Mouse (Mus musculus): ENCODE measurements at regions not wholly inside any gene's neighbourhood (a gene's known extent, or its start where the extent isn't known, plus 50 kb on each side); places are given as distances from the start of the nearest gene placed in this dataset.

- H3K27ac ChIP-seq = no peak overlapping the region
- TF ChIP-seq CTCF (IDR thresholded peaks at IDR 0.05) = no peak
- H3K4me3 ChIP-seq = no peak overlapping the region
- intact Hi-C loops (cut with DNase I) = no loop called here
- no peak for DNase-seq
These were observed 211.5 kb upstream of the Tnp1 start for GRCm38 (mm10) chr1:73227246-73227645.

- DNase-seq = peak; percentile 22
- TF ChIP-seq CTCF (IDR thresholded peaks at IDR 0.05) = no peak
- intact Hi-C loops (cut with DNase I) = no loop called here
- Histone ChIP-seq H3K4me3 (no peak overlapping the region), H3K27ac (no peak overlapping the region)
These were observed 206.2 kb upstream of the Tnp1 start for GRCm38 (mm10) chr1:73221863-73222262.

- TF ChIP-seq CTCF (IDR thresholded peaks at IDR 0.05) = no peak
- H3K4me3 ChIP-seq = no peak overlapping the region
- DNase-seq = no peak
- H3K27ac ChIP-seq = no peak overlapping the region
- intact Hi-C loops (cut with DNase I) = no loop called here
These were observed 198.7 kb upstream of the Tnp1 start for GRCm38 (mm10) chr1:73214305-73214946.

GRCm38 (mm10) chr1:73207421-73207820, 191.7 kb upstream of the Tnp1 start:
- no peak for TF ChIP-seq CTCF (IDR thresholded peaks at IDR 0.05)
- intact Hi-C loops (cut with DNase I) = no loop called here
- Histone ChIP-seq H3K27ac (no peak overlapping the region), H3K4me3 (no peak overlapping the region)
- no peak for DNase-seq

GRCm38 (mm10) chr1:73205788-73206187, 190.1 kb upstream of the Tnp1 start:
- H3K27ac ChIP-seq = no peak overlapping the region
- DNase-seq = no peak
- intact Hi-C loops (cut with DNase I) = no loop called here
- no peak overlapping the region for H3K4me3 ChIP-seq
- no peak for TF ChIP-seq CTCF (IDR thresholded peaks at IDR 0.05)

GRCm38 (mm10) chr1:73200112-73200511, 184.4 kb upstream of the Tnp1 start:
- no peak overlapping the region for H3K4me3 ChIP-seq
- no peak for DNase-seq
- no peak for TF ChIP-seq CTCF (IDR thresholded peaks at IDR 0.05)
- intact Hi-C loops (cut with DNase I) = no loop called here
- H3K27ac ChIP-seq = peak overlapping the region; percentile 48

GRCm38 (mm10) chr1:73190832-73191231, 175.1 kb upstream of the Tnp1 start:
- TF ChIP-seq CTCF (IDR thresholded peaks at IDR 0.05) = no peak
- Histone ChIP-seq H3K27ac (no peak overlapping the region), H3K4me3 (no peak overlapping the region)
- intact Hi-C loops (cut with DNase I) = no loop called here
- DNase-seq = no peak

- no peak for TF ChIP-seq CTCF (IDR thresholded peaks at IDR 0.05)
- intact Hi-C loops (cut with DNase I) = no loop called here
- 0 out of 2 replicates have a peak overlapping the region, but pooled peaks have one; percentile 4 for H3K27ac ChIP-seq
These were observed 173.1 kb upstream of the Tnp1 start for GRCm38 (mm10) chr1:73188796-73189195.

GRCm38 (mm10) chr1:73184477-73184876, 168.8 kb upstream of the Tnp1 start:
- intact Hi-C loops (cut with DNase I) = no loop called here
- H3K27ac ChIP-seq = no peak overlapping the region
- no peak for TF ChIP-seq CTCF (IDR thresholded peaks at IDR 0.05)
- no peak overlapping the region for H3K4me3 ChIP-seq
- DNase-seq = no peak

More at GRCm38 (mm10) chr1:73188796-73189195, 173.1 kb upstream of the Tnp1 start:
- no peak for DNase-seq
- H3K4me3 ChIP-seq = no peak overlapping the region

GRCm38 (mm10) chr1:73178810-73179209, 163.1 kb upstream of the Tnp1 start:
- TF ChIP-seq CTCF (IDR thresholded peaks at IDR 0.05) = no peak
- no peak for DNase-seq
- no peak overlapping the region for H3K4me3 ChIP-seq
- no peak overlapping the region for H3K27ac ChIP-seq
- intact Hi-C loops (cut with DNase I) = no loop called here

GRCm38 (mm10) chr1:73177076-73177475, 161.4 kb upstream of the Tnp1 start:
- no peak for DNase-seq
- intact Hi-C loops (cut with DNase I) = no loop called here
- no peak overlapping the region for H3K27ac ChIP-seq
- no peak overlapping the region for H3K4me3 ChIP-seq
- no peak for TF ChIP-seq CTCF (IDR thresholded peaks at IDR 0.05)

GRCm38 (mm10) chr1:73170668-73171008, 154.9 kb upstream of the Tnp1 start:
- no peak for TF ChIP-seq CTCF (IDR thresholded peaks at IDR 0.05)
- no peak overlapping the region for H3K4me3 ChIP-seq
- intact Hi-C loops (cut with DNase I) = no loop called here
- no peak overlapping the region for H3K27ac ChIP-seq
- no peak for DNase-seq

- Histone ChIP-seq H3K27ac (no peak overlapping the region), H3K4me3 (no peak overlapping the region)
- intact Hi-C loops (cut with DNase I) = no loop called here
- TF ChIP-seq CTCF (IDR thresholded peaks at IDR 0.05) = no peak
- no peak for DNase-seq
These were observed 154.4 kb upstream of the Tnp1 start for GRCm38 (mm10) chr1:73169929-73170667.

Measured in gastrocnemius, adult 2 months (tissue).